15 mouse cellular contexts compared by ENCODE assay signal in the genomic region with DNA sequence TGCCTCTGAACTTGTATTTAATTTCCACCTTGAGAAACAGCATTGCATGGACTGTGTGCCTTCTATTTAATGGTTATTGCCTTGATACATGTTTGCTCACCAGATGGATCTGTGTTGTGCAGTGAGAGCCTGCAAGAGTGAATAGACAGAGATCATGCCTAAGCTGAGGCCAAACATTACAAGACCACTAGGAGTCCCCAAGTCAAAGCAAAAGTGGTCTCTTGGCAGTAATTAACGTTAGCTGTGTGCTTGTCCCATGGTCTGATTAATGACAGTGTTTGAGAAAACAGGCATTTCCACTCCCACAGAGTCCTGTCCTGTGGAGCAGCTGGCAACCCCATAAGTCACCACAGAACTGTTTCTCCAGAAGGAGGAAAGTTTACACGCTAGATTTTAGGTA.
DNase-seq lines count a peak whose midpoint lies in the region; ATAC-seq and TF ChIP-seq lines count a peak whose summit lies in the region.
"Had no signal": no experiment of that assay in that cellular context is flagged by ENCODE, and none has a peak within 500 bp of the region (broad histone marks: within the 10 kb centered on the region; RNA-seq: fewer than 3 reads in every experiment).

No protein-coding gene starts in this region.

- no peaks in the 10 kb centered on the region for H3K36me3 ChIP-seq in kidney, embryonic 15.5 days
- no peaks in the 10 kb centered on the region for H3K36me3 ChIP-seq in midbrain, postnatal 0 days (ENCODE audit: insufficient read depth, low read length)
- no peaks in the 10 kb centered on the region for H3K36me3 ChIP-seq in midbrain, embryonic 16.5 days (ENCODE audit: control insufficient read depth, insufficient read depth, low read length)
- H3K36me3 ChIP-seq: heart, embryonic 12.5 days; liver, embryonic 13.5 days had no signal

- H3K4me2 ChIP-seq in kidney, embryonic 15.5 days = no peak overlapping the region
- no peak overlapping the region for H3K4me2 ChIP-seq in midbrain, postnatal 0 days (ENCODE audit: low read depth, low read length, poor library complexity, severe bottlenecking)
- no peak overlapping the region for H3K4me2 ChIP-seq in midbrain, embryonic 16.5 days (ENCODE audit: low read length)
- H3K4me2 ChIP-seq: forebrain, embryonic 13.5 days; heart, embryonic 12.5 days; liver, embryonic 13.5 days had no signal

- DNase-seq in kidney, adult 11 months = no peak
- peak; percentile 71 for DNase-seq in midbrain, postnatal 0 days (ENCODE audit: low spot score)
- peak; percentile 65 for DNase-seq in mesoderm, embryonic 11.5 days (ENCODE audit: low read depth, low spot score)
- no peak for DNase-seq in retina, postnatal 1 day
- no peak for DNase-seq in heart, postnatal 4 days
- DNase-seq: cerebellum, adult 11 months; gastrocnemius, postnatal 25 days; left cerebral cortex, postnatal 4 days; liver, embryonic 13.5 days; thymus, adult 18-20 months had no signal

- peak; percentile 75; the same call in 1 of the 2 replicates for ATAC-seq in kidney, embryonic 15.5 days (replicated peaks; ENCODE audit: low FRiP score)
- no peak for ATAC-seq in midbrain, postnatal 0 days (ENCODE audit: low FRiP score)
- ATAC-seq in midbrain, embryonic 16.5 days = no peak
- ATAC-seq: CD4-positive, CD25-positive, alpha-beta regulatory T cell, adult 4 months; forebrain, embryonic 13.5 days had no signal

- H3K27me3 ChIP-seq in kidney, embryonic 15.5 days = no peaks in the 10 kb centered on the region
- H3K27me3 ChIP-seq in midbrain, postnatal 0 days (ENCODE audit: insufficient read depth, low read length) = no peaks in the 10 kb centered on the region
- no peaks in the 10 kb centered on the region for H3K27me3 ChIP-seq in midbrain, embryonic 16.5 days (ENCODE audit: control insufficient read depth, insufficient read depth, low read depth, low read length)
- H3K27me3 ChIP-seq: forebrain, embryonic 13.5 days; heart, embryonic 12.5 days; liver, embryonic 13.5 days had no signal

- H3K27ac ChIP-seq in kidney, embryonic 15.5 days = no peak overlapping the region
- H3K27ac ChIP-seq in midbrain, postnatal 0 days (ENCODE audit: low read depth, low read length) = no peak overlapping the region
- no peak overlapping the region for H3K27ac ChIP-seq in midbrain, embryonic 16.5 days (ENCODE audit: low read length)
- H3K27ac ChIP-seq: forebrain, embryonic 13.5 days; liver, embryonic 13.5 days had no signal

- H3K4me3 ChIP-seq in kidney, embryonic 15.5 days (replicated peaks) = no peak overlapping the region
- H3K4me3 ChIP-seq in midbrain, postnatal 0 days (ENCODE audit: low read depth, low read length) = no peak overlapping the region
- H3K4me3 ChIP-seq in midbrain, embryonic 16.5 days (ENCODE audit: low read depth, low read length) = no peak overlapping the region
- H3K4me3 ChIP-seq: forebrain, embryonic 13.5 days; heart, embryonic 12.5 days; liver, embryonic 13.5 days had no signal

- peak; percentile 49 for TF ChIP-seq CTCF in midbrain, postnatal 0 days (IDR thresholded peaks at IDR 0.05)

- H3K9me3 ChIP-seq in kidney, embryonic 15.5 days (replicated peaks) = no peaks in the 10 kb centered on the region
- no peaks in the 10 kb centered on the region for H3K9me3 ChIP-seq in midbrain, postnatal 0 days (ENCODE audit: low read length)
- no peaks in the 10 kb centered on the region for H3K9me3 ChIP-seq in midbrain, embryonic 16.5 days (replicated peaks; ENCODE audit: control insufficient read depth, low read length, poor library complexity, severe bottlenecking)
- H3K9me3 ChIP-seq: forebrain, embryonic 13.5 days; heart, embryonic 12.5 days; liver, embryonic 13.5 days had no signal

- H3K4me1 ChIP-seq in kidney, embryonic 15.5 days = 0 out of 2 replicates have a peak, but pooled peaks cover 8% of the 10 kb centered on the region
- H3K4me1 ChIP-seq in midbrain, postnatal 0 days (ENCODE audit: insufficient read depth, low read length) = no peaks in the 10 kb centered on the region
- H3K4me1 ChIP-seq in midbrain, embryonic 16.5 days (ENCODE audit: control insufficient read depth, insufficient read depth, low read length) = no peaks in the 10 kb centered on the region
- H3K4me1 ChIP-seq: forebrain, embryonic 13.5 days; liver, embryonic 13.5 days had no signal

- WGBS in kidney, embryonic 15.5 days = 6% methylated on average over 2 of the region's 2 CpGs
- 65% methylated on average over 2 of the region's 2 CpGs for WGBS in midbrain, postnatal 0 days
- 73% methylated on average over 2 of the region's 2 CpGs for WGBS in midbrain, embryonic 16.5 days

- no peak overlapping the region for H3K9ac ChIP-seq in kidney, embryonic 15.5 days
- no peak overlapping the region for H3K9ac ChIP-seq in midbrain, postnatal 0 days (replicated peaks; ENCODE audit: low read length, poor library complexity, severe bottlenecking)
- no peak overlapping the region for H3K9ac ChIP-seq in midbrain, embryonic 16.5 days (ENCODE audit: low read depth, low read length)
- H3K9ac ChIP-seq: forebrain, embryonic 13.5 days; heart, embryonic 12.5 days; liver, embryonic 13.5 days had no signal

Comparison
In these comparisons a context has a peak if more than half of its experiments do, and no peak if none do; other contexts are left out.
1. DNase-seq: peak in midbrain, postnatal 0 days (single experiment) and mesoderm, embryonic 11.5 days (single experiment); none in kidney, adult 11 months (single experiment), retina, postnatal 1 day (single experiment) and heart, postnatal 4 days (single experiment).